ENCODE assay signal across 10 mouse cellular contexts in genomic region chr7:27396184-27397047, GRCm38 (mm10). TPM values are rescaled to one million over a fixed set of nuclear protein-coding genes. Genes with fewer than 3 reads are reported as not detected.
A peak's percentile ranks its signal among the peaks of the same experiment; 100 is the strongest.
DNase-seq lines count a peak whose midpoint lies in the region; ATAC-seq lines count a peak whose summit lies in the region.
"Had no signal": no experiment of that assay in that cellular context is flagged by ENCODE, and none has a peak within 500 bp of the region (broad histone marks: within the 10 kb centered on the region; RNA-seq: fewer than 3 reads in every experiment).

No protein-coding gene starts in this region.

- H3K27me3 ChIP-seq in forebrain, embryonic 14.5 days (replicated peaks; ENCODE audit: control insufficient read depth, insufficient read depth, low read length): peaks cover 59% of the 10 kb centered on the region
- peaks cover 60% of the 10 kb centered on the region for H3K27me3 ChIP-seq in midbrain, embryonic 16.5 days (ENCODE audit: control insufficient read depth, insufficient read depth, low read depth, low read length)

- peak; percentile 60 for ATAC-seq in forebrain, embryonic 14.5 days
- peak; percentile 50 for ATAC-seq in midbrain, embryonic 16.5 days

- H3K4me2 ChIP-seq in forebrain, embryonic 14.5 days (ENCODE audit: low read length): peak overlapping the region; percentile 72
- H3K4me2 ChIP-seq in midbrain, embryonic 16.5 days (ENCODE audit: low read length): peak overlapping the region; percentile 86

- no peaks in the 10 kb centered on the region for H3K36me3 ChIP-seq in forebrain, embryonic 14.5 days (ENCODE audit: control insufficient read depth, insufficient read depth, low read length)
- H3K36me3 ChIP-seq in midbrain, embryonic 16.5 days (ENCODE audit: control insufficient read depth, insufficient read depth, low read length): peaks cover 9% of the 10 kb centered on the region; the same call in 1 of the 2 replicates

- 2% methylated on average over 33 of the region's 68 CpGs for WGBS in forebrain, embryonic 14.5 days
- 2% methylated on average over 29 of the region's 68 CpGs for WGBS in midbrain, embryonic 16.5 days

- peak; percentile 55 for DNase-seq in adrenal gland, postnatal 10 days
- DNase-seq in adrenal gland, adult 8-10 months: no peak
- DNase-seq in ovary, postnatal 36 days (ENCODE audit: low spot score): peak; percentile 52
- DNase-seq in ovary, postnatal 14 days (ENCODE audit: low spot score): no peak
- DNase-seq in forebrain, embryonic 14.5 days (ENCODE audit: low spot score): peak; percentile 47
- peak; percentile 29 to 57 for DNase-seq in left cerebral cortex, postnatal 25 days (ENCODE audit: low spot score in 2 of 2)
- DNase-seq in yolk sac, embryonic 10.5 days (ENCODE audit: low spot score): peak; percentile 60

- intact Hi-C loops in left cerebral cortex, postnatal 25 days (cut with DNase I): loop anchor here (1.0 kb wide), 1 partner anchor 57 kb away; no protein-coding TSS in a partner anchor

- H3K4me1 ChIP-seq in forebrain, embryonic 14.5 days (ENCODE audit: control insufficient read depth, insufficient read depth, low read length): peaks cover 5% of the 10 kb centered on the region; the same call in 1 of the 2 replicates
- H3K4me1 ChIP-seq in midbrain, embryonic 16.5 days (ENCODE audit: control insufficient read depth, insufficient read depth, low read length): peaks cover 12% of the 10 kb centered on the region

- peak overlapping the region; percentile 60 for H3K9ac ChIP-seq in forebrain, embryonic 14.5 days (ENCODE audit: low read length)
- H3K9ac ChIP-seq in midbrain, embryonic 16.5 days (ENCODE audit: low read depth, low read length): peak overlapping the region; percentile 69

- no peaks in the 10 kb centered on the region for H3K9me3 ChIP-seq in forebrain, embryonic 14.5 days (replicated peaks; ENCODE audit: control insufficient read depth, low read length)
- no peaks in the 10 kb centered on the region for H3K9me3 ChIP-seq in midbrain, embryonic 16.5 days (replicated peaks; ENCODE audit: control insufficient read depth, low read length, poor library complexity, severe bottlenecking)

- H3K27ac ChIP-seq in forebrain, embryonic 14.5 days (ENCODE audit: low read depth, low read length): no peak overlapping the region
- no peak overlapping the region for H3K27ac ChIP-seq in midbrain, embryonic 16.5 days (ENCODE audit: low read length)

- peak overlapping the region; percentile 47 for H3K4me3 ChIP-seq in forebrain, embryonic 14.5 days (ENCODE audit: low read depth, low read length)
- peak overlapping the region; percentile 58 for H3K4me3 ChIP-seq in midbrain, embryonic 16.5 days (ENCODE audit: low read depth, low read length)

RNA-seq across cellular contexts. Expression of gene Gm20479, which starts 39.2 kb away (rescaled TPM):
- total RNA-seq in adrenal gland, postnatal 10 days (2021): 1 to 10 TPM in 1 of 2 experiments, not detected in 1; 2.5 TPM
- total RNA-seq in adrenal gland, adult 8-10 months (2022): 1 to 10 TPM in 1 of 4 experiments, not detected in 3; 4.0 TPM
- 0.38 TPM in 1 of 2 replicates, not detected in the other for polyA plus RNA-seq in forebrain, embryonic 14.5 days (2014; fragmentation: Nextera tagmentation; extraction: Ambion mirVana)
- not detected for total RNA-seq in left cerebral cortex, postnatal 25 days (2021)
- not detected in 2 replicates for polyA plus RNA-seq in midbrain, embryonic 16.5 days (2015; fragmentation: Nextera tagmentation; extraction: Ambion mirVana)
- polyA plus RNA-seq: frontal cortex, adult 2 months; small intestine, adult 2 months had no signal

RNA-seq across cellular contexts. Expression of gene Shkbp1, which starts 40.6 kb away (rescaled TPM):
- total RNA-seq in adrenal gland, postnatal 10 days (2021): 10 to 100 TPM; 19.6 to 22.9 TPM
- total RNA-seq in adrenal gland, adult 8-10 months (2022): 10 to 100 TPM; 19.4 to 41.1 (median 29.7) TPM
- polyA plus RNA-seq in forebrain, embryonic 14.5 days (2014; fragmentation: Nextera tagmentation; extraction: Ambion mirVana): 52.4 and 66.4 TPM in 2 replicates
- 10 to 100 TPM; 21.7 to 31.2 TPM for total RNA-seq in left cerebral cortex, postnatal 25 days (2021)
- 47.4 and 55.1 TPM in 2 replicates for polyA plus RNA-seq in midbrain, embryonic 16.5 days (2015; fragmentation: Nextera tagmentation; extraction: Ambion mirVana)

RNA-seq across cellular contexts. Expression of gene Sptbn4, which starts 51.1 kb away (rescaled TPM):
- under 1 TPM; 0.70 to 0.81 TPM for total RNA-seq in adrenal gland, postnatal 10 days (2021)
- 1 to 10 TPM; 3.0 to 8.0 (median 4.9) TPM for total RNA-seq in adrenal gland, adult 8-10 months (2022)
- 1.6 and 1.7 TPM in 2 replicates for polyA plus RNA-seq in forebrain, embryonic 14.5 days (2014; fragmentation: Nextera tagmentation; extraction: Ambion mirVana)
- 100 to 1,000 TPM; 132 to 139 TPM for total RNA-seq in left cerebral cortex, postnatal 25 days (2021)
- 3.1 and 4.4 TPM in 2 replicates for polyA plus RNA-seq in midbrain, embryonic 16.5 days (2015; fragmentation: Nextera tagmentation; extraction: Ambion mirVana)

RNA-seq across cellular contexts. Expression of gene Blvrb, which starts 51.4 kb away (rescaled TPM):
- total RNA-seq in adrenal gland, postnatal 10 days (2021): 10 to 100 TPM; 83.4 TPM
- total RNA-seq in adrenal gland, adult 8-10 months (2022): 10 to 100 TPM; 33.7 to 49.5 (median 44.8) TPM
- polyA plus RNA-seq in forebrain, embryonic 14.5 days (2014; fragmentation: Nextera tagmentation; extraction: Ambion mirVana): 22.4 and 23.7 TPM in 2 replicates
- 10 to 100 TPM; 12.0 to 15.9 TPM for total RNA-seq in left cerebral cortex, postnatal 25 days (2021)
- polyA plus RNA-seq in midbrain, embryonic 16.5 days (2015; fragmentation: Nextera tagmentation; extraction: Ambion mirVana): 13.2 and 15.1 TPM in 2 replicates

RNA-seq across cellular contexts. Expression of gene Ltbp4, which starts 58.9 kb away (rescaled TPM):
- 100 to 1,000 TPM; 107 to 111 TPM for total RNA-seq in adrenal gland, postnatal 10 days (2021)
- total RNA-seq in adrenal gland, adult 8-10 months (2022): 100 to 1,000 TPM in 3 of 4 experiments, 10 to 100 TPM in 1; 90.9 to 117 (median 108) TPM
- 8.0 and 11.0 TPM in 2 replicates for polyA plus RNA-seq in forebrain, embryonic 14.5 days (2014; fragmentation: Nextera tagmentation; extraction: Ambion mirVana)
- 10 to 100 TPM; 46.7 to 50.4 TPM for total RNA-seq in left cerebral cortex, postnatal 25 days (2021)
- 14.1 and 14.3 TPM in 2 replicates for polyA plus RNA-seq in midbrain, embryonic 16.5 days (2015; fragmentation: Nextera tagmentation; extraction: Ambion mirVana)

Comparison
In these comparisons a context has a peak if more than half of its experiments do, and no peak if none do; other contexts are left out.
1. DNase-seq: peak in adrenal gland, postnatal 10 days (single experiment), ovary, postnatal 36 days (single experiment), forebrain, embryonic 14.5 days (single experiment), left cerebral cortex, postnatal 25 days (2 of 2) and yolk sac, embryonic 10.5 days (single experiment); none in adrenal gland, adult 8-10 months (single experiment) and ovary, postnatal 14 days (single experiment).
2. RNA of gene Sptbn4, which starts 51.1 kb away (total RNA-seq): 132 to 139 TPM in left cerebral cortex, postnatal 25 days; 3.0 to 8.0 TPM in adrenal gland, adult 8-10 months and 0.70 to 0.81 TPM in adrenal gland, postnatal 10 days; every median in the first group is over 10 times any median in the second.